Mouse (Mus musculus): ENCODE results near the gene Add2.

GRCm38 (mm10) chr6:86160878-86161277 lies 132.4 kb downstream of the Add2 start:
- no peak for TF ChIP-seq POLR2A (IDR thresholded peaks at IDR 0.05; ENCODE audit: borderline replicate concordance, low read depth, low read length)
- no peak for TF ChIP-seq CTCF (IDR thresholded peaks at IDR 0.05; ENCODE audit: low read depth, low read length)
